Mouse (Mus musculus): ENCODE data around the gene Iqgap2. TPM values are rescaled to one million over a fixed set of nuclear protein-coding genes. Genes with fewer than 3 reads are reported as not detected.
A peak's percentile ranks its signal among the peaks of the same experiment; 100 is the strongest.

Gene Iqgap2
- polyA plus RNA-seq, 1 experiment from 2014 or later = 3.4 TPM

DNA sequence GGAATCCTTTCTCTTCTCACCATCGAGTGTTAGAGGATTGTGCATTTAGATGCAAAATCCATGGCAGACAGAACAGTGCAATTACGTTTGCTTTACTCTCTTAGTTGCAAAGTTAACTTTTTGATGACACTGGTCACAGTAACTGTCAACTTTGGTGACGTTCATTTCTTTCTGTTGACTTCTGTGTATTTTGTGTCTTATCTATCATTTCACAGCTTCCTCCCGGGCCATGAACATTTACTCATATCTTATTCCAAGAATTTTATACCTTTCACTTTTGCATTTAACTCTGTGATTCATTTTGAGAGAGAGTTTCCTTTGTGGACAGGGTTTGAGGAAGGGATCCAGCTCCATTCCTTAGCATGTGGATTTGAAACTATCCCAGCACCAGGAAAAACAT, 238.0 kb downstream of the Iqgap2 start:
- Histone ChIP-seq H3K4me2 (no peak overlapping the region), H3K27me3 (replicated peaks) (no peaks in the 10 kb centered on the region), H3K4me1 (no peaks in the 10 kb centered on the region), H3K9me3 (no peaks in the 10 kb centered on the region), H3K9ac (no peak overlapping the region), H3K27ac (no peak overlapping the region), H3K36me3 (replicated peaks) (no peaks in the 10 kb centered on the region), H3K4me3 (no peak overlapping the region)
- WGBS = 91% methylated on average over 4 of the region's 4 CpGs
- ATAC-seq (replicated peaks) = no peak

DNA sequence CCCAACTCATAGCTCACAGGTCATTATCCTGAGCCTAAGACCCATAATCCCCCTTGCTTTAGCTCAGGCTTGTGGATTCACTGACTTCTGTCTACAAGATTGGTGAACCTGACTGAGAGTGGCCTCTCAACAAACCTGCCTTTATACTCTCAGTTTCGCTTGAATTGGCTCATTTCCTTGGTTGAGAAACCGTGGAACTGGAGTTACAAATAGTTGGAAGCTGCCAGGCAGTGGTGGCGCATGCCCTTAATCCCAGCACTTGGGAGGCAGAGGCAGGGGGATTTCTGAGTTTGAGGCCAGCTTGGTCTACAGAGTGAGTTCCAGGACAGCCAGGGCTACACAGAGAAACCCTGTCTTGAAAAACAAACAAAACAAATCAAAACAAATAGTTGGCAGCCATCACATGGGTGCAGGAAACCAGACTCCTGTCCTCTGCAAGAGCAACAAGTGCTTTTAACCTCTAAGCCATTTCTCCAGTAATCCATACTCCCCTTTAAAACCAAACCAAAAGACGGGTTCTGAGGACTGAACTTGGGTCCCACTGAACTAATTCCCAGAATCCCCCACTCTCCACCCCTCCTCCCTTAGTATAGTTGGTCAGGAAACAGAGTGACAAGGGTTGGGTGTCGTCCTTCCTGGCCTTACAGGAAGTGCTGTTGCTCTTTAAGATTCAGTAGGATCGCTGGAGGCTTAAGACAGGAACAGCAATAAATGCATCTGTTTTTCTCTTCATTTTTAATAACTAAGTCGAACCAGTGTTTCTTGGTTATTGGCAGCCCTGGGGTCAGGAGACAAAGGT, 239.7 kb downstream of the Iqgap2 start:
- no peak overlapping the region for H3K4me2 ChIP-seq
- no peaks in the 10 kb centered on the region for H3K9me3 ChIP-seq
- H3K27ac ChIP-seq = no peak overlapping the region
- H3K36me3 ChIP-seq (replicated peaks) = no peaks in the 10 kb centered on the region
- no peak overlapping the region for H3K4me3 ChIP-seq
- no peak for ATAC-seq (replicated peaks)
- WGBS = 83% methylated on average over 7 of the region's 7 CpGs
- no peak overlapping the region for H3K9ac ChIP-seq
- H3K4me1 ChIP-seq = no peaks in the 10 kb centered on the region
- H3K27me3 ChIP-seq (replicated peaks) = no peaks in the 10 kb centered on the region

DNA sequence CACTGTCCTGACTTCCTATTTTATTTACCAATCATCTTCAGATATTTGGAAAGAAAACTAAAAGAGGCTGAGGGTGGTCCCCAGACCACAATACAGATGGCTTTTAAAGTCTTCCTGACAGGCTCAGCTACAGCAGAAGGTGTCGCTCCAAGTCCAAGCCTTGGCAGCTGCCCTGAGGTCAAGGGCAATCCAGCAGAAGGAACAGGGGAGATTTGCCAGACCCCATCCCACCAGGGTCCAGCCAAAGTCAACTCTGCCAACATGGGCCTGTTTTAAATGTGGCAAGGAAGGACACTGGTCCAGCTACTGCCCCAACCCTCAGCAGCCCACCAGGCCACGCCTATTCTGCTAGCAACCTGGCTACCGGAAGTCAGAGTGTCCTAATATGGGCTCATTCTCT, 241.8 kb downstream of the Iqgap2 start:
- no peak for ATAC-seq (replicated peaks)
- H3K27ac ChIP-seq = no peak overlapping the region
- 98% methylated on average over 3 of the region's 3 CpGs for WGBS
- no peaks in the 10 kb centered on the region for H3K9me3 ChIP-seq
- H3K4me2 ChIP-seq = no peak overlapping the region
- H3K36me3 ChIP-seq (replicated peaks) = no peaks in the 10 kb centered on the region
- no peak overlapping the region for H3K4me3 ChIP-seq
- no peak overlapping the region for H3K9ac ChIP-seq
- H3K4me1 ChIP-seq = no peaks in the 10 kb centered on the region
- no peaks in the 10 kb centered on the region for H3K27me3 ChIP-seq (replicated peaks)

DNA sequence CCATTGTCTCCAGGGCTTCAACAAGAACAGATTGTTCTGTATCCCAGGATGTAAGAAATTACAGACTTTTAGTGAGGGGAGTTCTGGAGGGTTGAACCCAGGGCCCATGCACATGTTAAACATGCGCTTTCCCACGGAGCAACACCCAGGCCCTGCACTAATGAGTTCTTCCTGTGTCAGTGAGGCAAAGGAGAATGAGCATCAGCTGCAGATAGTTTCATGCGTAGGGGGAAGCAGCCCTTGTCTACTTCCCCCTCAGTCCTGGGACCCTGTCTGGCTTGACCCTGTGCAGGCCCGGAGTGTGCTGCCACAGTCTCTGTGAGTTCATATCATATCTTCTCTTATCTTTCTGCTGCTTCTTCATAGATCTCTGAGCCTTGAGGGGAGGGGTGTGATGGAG, 244.5 kb downstream of the Iqgap2 start:
- H3K36me3 ChIP-seq (replicated peaks) = no peaks in the 10 kb centered on the region
- no peak overlapping the region for H3K27ac ChIP-seq
- no peak overlapping the region for H3K9ac ChIP-seq
- H3K4me2 ChIP-seq = no peak overlapping the region
- ATAC-seq (replicated peaks) = no peak
- H3K4me3 ChIP-seq = no peak overlapping the region
- H3K27me3 ChIP-seq (replicated peaks) = no peaks in the 10 kb centered on the region
- H3K4me1 ChIP-seq = no peaks in the 10 kb centered on the region
- no peaks in the 10 kb centered on the region for H3K9me3 ChIP-seq
- 91% methylated on average over 4 of the region's 4 CpGs for WGBS

DNA sequence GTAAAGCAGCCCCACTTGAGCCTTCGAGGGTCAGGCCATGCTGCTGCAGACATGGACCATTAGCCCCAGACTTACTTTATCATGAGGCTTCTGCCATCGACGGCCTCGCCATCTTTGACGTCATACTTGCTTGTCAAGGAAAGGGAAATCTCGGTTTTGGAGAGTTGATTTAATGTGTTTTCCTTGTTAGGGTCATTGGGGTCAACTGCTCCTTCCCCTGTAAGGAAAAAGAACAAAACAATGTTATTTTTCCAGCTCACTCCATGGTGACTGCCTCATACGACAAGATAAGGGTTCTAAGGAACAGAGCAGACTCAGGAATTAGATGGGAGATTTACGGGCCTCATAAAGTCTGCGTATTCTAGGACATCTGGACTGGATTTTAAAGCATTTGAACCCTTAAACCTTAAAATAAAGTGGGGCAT, 245.0 kb downstream of the Iqgap2 start:
- Histone ChIP-seq H3K9me3 (no peaks in the 10 kb centered on the region), H3K4me2 (no peak overlapping the region), H3K36me3 (replicated peaks) (no peaks in the 10 kb centered on the region), H3K4me3 (no peak overlapping the region), H3K27me3 (replicated peaks) (no peaks in the 10 kb centered on the region), H3K27ac (no peak overlapping the region), H3K9ac (no peak overlapping the region), H3K4me1 (no peaks in the 10 kb centered on the region)
- no peak for ATAC-seq (replicated peaks)
- WGBS = 80% methylated on average over 9 of the region's 9 CpGs

DNA sequence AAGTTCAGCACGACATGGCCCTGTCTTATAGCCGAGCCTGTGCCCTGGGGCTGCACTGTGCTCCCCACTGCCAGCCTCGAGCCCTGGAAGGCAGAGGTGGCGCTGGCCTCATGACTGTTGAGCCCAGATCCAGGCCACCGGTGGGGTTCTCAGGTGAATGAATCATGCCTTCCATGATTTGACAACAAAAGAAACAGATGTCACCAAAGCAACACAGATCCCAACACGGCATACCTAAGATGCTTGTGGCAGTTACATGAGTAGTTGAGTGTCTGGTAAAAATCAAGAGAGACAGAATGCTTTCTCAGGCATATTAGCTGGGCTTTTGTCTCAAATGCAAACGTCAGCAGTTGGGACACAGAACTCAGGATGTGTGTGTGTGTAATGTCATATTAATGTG, 248.0 kb downstream of the Iqgap2 start:
- no peaks in the 10 kb centered on the region for H3K9me3 ChIP-seq
- ATAC-seq (replicated peaks) = no peak
- H3K4me3 ChIP-seq = no peak overlapping the region
- no peaks in the 10 kb centered on the region for H3K36me3 ChIP-seq (replicated peaks)
- 73% methylated on average over 7 of the region's 7 CpGs for WGBS
- no peak overlapping the region for H3K4me2 ChIP-seq
- H3K27me3 ChIP-seq (replicated peaks) = no peaks in the 10 kb centered on the region
- peaks cover 11% of the 10 kb centered on the region for H3K4me1 ChIP-seq
- no peak overlapping the region for H3K9ac ChIP-seq
- no peak overlapping the region for H3K27ac ChIP-seq

DNA sequence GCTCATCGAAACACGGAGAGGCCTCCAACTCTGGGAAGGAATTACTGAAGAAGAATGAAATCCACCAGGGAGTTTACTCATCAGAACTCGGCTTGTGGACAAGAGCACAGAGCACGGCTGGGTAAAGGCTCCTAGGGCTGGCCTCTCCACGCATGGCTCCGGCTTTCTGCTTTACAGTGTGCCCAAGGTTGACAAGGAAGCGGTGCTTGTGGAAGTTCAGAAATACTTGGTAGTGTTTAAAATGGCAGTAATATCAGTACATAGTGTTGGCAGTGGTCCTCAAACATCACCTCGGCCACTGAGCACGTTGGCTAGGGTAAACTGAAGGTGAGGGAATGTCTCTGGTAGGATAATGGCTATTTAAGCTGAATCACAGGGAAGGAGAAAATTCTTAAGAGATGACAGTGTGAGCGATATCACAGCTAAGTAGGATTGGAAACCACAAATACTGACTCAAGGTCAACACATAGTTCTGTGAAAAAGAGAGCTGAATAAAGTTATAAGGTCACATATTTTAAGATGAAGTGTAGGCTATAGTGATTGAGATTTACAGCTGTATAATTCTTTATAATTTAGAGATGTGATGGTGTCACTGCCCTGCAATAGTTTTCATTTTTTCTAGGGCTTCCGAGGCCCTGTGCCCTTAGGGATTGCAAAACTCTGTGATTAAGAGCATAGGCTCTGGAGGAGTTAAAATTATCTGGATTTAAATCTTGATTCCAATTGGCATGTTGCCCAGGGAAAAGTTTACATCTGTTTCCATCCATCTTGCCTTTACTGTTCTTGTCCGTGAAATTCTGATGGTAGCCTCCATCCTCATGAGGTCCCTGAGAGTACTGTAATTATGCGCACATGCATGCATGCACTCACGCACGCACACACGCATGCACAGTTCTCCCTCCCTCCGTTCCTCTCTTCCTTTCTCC, 250.4 kb downstream of the Iqgap2 start:
- H3K9ac ChIP-seq = no peak overlapping the region
- WGBS = 93% methylated on average over 17 of the region's 17 CpGs
- H3K4me3 ChIP-seq = no peak overlapping the region
- H3K27ac ChIP-seq = no peak overlapping the region
- H3K27me3 ChIP-seq (replicated peaks) = no peaks in the 10 kb centered on the region
- peaks cover 11% of the 10 kb centered on the region for H3K4me1 ChIP-seq
- ATAC-seq (replicated peaks) = no peak
- H3K36me3 ChIP-seq (replicated peaks) = no peaks in the 10 kb centered on the region
- no peak overlapping the region for H3K4me2 ChIP-seq
- H3K9me3 ChIP-seq = no peaks in the 10 kb centered on the region

DNA sequence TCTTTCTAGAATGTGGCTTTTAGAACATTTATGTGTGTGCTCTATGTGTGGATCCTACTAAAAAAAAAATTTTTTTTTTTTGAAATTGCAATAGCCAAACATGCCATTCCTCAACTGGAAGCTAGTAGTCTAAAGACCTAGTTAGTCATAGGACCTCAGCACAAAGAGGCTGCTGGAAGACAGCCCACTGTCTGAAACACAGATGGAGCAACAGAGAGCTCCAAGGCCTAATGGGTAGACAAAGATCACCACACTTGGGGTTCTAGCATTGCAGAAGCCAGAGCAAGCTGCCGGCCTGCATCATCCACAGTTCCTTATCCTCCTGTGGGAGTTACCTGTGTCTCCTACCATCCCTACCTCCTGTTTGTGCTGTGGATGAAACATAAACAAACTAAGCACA, 251.3 kb downstream of the Iqgap2 start:
- Histone ChIP-seq H3K4me1 (peaks cover 11% of the 10 kb centered on the region), H3K4me2 (no peak overlapping the region), H3K36me3 (replicated peaks) (no peaks in the 10 kb centered on the region), H3K9ac (no peak overlapping the region), H3K27me3 (replicated peaks) (no peaks in the 10 kb centered on the region), H3K27ac (no peak overlapping the region), H3K4me3 (no peak overlapping the region), H3K9me3 (no peaks in the 10 kb centered on the region)
- WGBS = 100% methylated on average over 1 of the region's 1 CpGs
- ATAC-seq (replicated peaks) = no peak

DNA sequence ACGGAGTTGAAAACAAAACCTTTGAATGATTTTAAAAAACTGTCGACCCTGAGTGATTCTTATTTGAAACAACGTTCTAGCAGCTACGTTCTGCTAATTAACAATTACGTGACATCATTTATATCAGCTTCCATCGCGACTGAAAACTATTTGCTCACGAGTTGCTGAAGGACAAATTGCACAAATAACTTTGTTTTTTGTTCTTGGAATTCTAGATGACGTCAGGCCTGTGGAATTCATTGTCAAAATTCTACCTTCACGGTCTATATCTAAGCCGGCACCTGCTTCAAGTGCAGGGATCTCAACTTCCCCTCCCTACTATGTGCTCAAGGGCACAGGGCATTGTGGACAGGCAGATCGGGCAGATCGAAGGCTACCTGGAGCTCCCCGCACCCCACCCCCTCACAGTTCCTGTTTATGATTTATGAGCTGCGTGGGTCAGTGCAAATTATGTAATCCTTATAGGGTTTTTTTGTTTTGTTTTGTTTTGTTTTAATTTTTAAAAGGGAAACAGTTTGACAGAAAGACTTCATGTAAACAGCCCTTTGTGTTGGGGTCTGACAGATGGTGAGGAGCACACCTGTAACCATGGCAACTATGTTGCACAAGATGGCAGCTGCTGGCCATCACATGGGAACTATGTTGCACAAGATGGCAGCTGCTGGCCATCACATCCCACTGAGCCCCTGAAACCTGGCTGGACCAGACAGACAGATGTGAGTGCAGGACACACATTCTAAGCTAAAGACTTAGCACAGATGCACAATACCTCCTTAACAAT, 252.2 kb downstream of the Iqgap2 start:
- peaks cover 11% of the 10 kb centered on the region for H3K4me1 ChIP-seq
- H3K9me3 ChIP-seq = no peaks in the 10 kb centered on the region
- no peaks in the 10 kb centered on the region for H3K36me3 ChIP-seq (replicated peaks)
- WGBS = 78% methylated on average over 15 of the region's 15 CpGs
- no peaks in the 10 kb centered on the region for H3K27me3 ChIP-seq (replicated peaks)
- H3K4me3 ChIP-seq = no peak overlapping the region
- H3K9ac ChIP-seq = no peak overlapping the region
- peak; percentile 85 for ATAC-seq (replicated peaks)
- H3K27ac ChIP-seq = peak overlapping the region; percentile 5; the same call in 1 of the 2 replicates
- no peak overlapping the region for H3K4me2 ChIP-seq

DNA sequence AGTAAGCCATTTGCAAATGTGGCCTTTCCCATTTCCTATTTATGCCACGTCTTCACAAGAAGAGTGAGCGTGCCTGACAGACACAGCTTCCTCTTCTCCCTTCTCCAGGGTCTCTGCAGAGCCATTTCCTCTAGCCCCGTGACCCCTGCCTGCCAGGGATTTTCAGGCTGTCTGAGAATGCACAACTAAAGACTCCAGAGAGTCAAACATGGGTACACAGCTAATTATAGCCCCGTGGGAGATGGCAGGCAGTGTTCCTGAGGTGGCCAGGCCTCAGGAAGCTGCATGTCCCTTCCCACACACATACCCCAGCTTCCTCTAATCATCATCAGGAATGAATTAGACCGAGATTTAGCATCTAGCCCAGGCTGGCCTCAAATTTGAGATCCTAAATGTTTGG, 252.8 kb downstream of the Iqgap2 start:
- ATAC-seq (replicated peaks) = no peak
- no peak overlapping the region for H3K4me2 ChIP-seq
- WGBS = 48% methylated on average over 5 of the region's 5 CpGs
- H3K27me3 ChIP-seq (replicated peaks) = no peaks in the 10 kb centered on the region
- no peaks in the 10 kb centered on the region for H3K36me3 ChIP-seq (replicated peaks)
- no peak overlapping the region for H3K4me3 ChIP-seq
- no peaks in the 10 kb centered on the region for H3K9me3 ChIP-seq
- H3K4me1 ChIP-seq = peaks cover 11% of the 10 kb centered on the region
- H3K9ac ChIP-seq = no peak overlapping the region
- H3K27ac ChIP-seq = peak overlapping the region; percentile 5; the same call in 1 of the 2 replicates

DNA sequence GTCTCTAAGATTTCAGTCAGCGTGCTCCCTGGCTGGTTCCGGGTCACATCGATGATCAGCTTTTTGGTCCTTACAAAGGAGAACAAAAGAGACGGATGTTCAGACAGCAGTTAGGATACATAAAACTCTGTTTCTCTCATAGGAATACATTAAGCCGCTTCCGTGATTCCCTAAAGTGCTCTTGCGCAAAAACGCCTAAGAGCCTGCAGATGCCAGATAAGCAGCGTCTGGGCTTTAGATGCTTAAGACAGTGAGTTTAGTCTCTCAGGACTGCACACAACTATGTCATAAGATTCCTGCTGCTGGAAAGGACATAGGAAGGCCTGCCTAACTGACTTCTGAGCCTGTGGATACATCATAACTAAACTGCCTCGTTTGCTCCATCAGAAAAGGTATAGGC, 254.0 kb downstream of the Iqgap2 start:
- no peak overlapping the region for H3K9ac ChIP-seq
- no peaks in the 10 kb centered on the region for H3K9me3 ChIP-seq
- peaks cover 11% of the 10 kb centered on the region for H3K4me1 ChIP-seq
- H3K36me3 ChIP-seq (replicated peaks) = no peaks in the 10 kb centered on the region
- H3K27me3 ChIP-seq (replicated peaks) = no peaks in the 10 kb centered on the region
- H3K4me3 ChIP-seq = no peak overlapping the region
- no peak overlapping the region for H3K27ac ChIP-seq
- WGBS = 76% methylated on average over 10 of the region's 10 CpGs
- no peak overlapping the region for H3K4me2 ChIP-seq
- no peak for ATAC-seq (replicated peaks)

DNA sequence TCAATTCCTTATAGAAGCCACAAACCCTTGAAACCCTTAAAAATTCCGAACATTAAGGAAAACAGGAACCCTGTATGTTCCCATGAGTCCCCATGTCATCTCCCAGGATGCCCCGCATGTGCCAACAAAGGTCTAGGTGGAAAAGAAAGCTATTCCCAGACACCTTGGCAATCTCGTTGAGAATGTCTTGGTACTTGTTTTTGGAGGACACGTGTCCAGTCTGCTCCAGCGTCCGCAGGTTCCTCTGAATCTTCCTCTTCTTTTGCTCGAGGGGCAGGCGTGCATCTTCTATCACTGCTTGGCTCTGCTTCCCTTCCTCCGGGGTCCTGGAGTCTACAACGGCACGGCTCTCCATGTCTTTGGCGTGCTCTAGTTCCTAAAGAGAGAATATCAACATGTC, 256.4 kb downstream of the Iqgap2 start:
- Histone ChIP-seq H3K4me1 (peaks cover 11% of the 10 kb centered on the region), H3K9me3 (no peaks in the 10 kb centered on the region), H3K27ac (no peak overlapping the region), H3K4me3 (no peak overlapping the region), H3K9ac (no peak overlapping the region), H3K4me2 (no peak overlapping the region), H3K36me3 (replicated peaks) (no peaks in the 10 kb centered on the region), H3K27me3 (replicated peaks) (no peaks in the 10 kb centered on the region)
- 90% methylated on average over 12 of the region's 12 CpGs for WGBS
- ATAC-seq (replicated peaks) = no peak
